Mouse (Mus musculus) midbrain, embryonic 13.5 days (tissue): Measurements from ENCODE around the gene Usp43. TPM values are rescaled to one million over a fixed set of nuclear protein-coding genes. Genes with fewer than 3 reads are reported as not detected.

Experiments
- ATAC-seq: fragments of 200-750 bp; cut with Nextera tagmentation; 2 replicates; pipeline ENCODE4 v1.8.0; 2017; ENCODE audit warnings: mild to moderate bottlenecking, moderate TSS enrichment, moderate library complexity
- H3K27ac ChIP-seq: fragments of 300-500 bp; sonication (generic); 2 replicates; pipeline ENCODE4 v1.5.1; 2015; ENCODE audit warnings: inconsistent platforms, mild to moderate bottlenecking, moderate library complexity
- H3K27me3 ChIP-seq: fragments of 300-500 bp; sonication (generic); 2 replicates; pipeline ENCODE4 v1.6.1; 2015; ENCODE audit warnings: mild to moderate bottlenecking, inconsistent platforms
- H3K36me3 ChIP-seq: fragments of 300-500 bp; sonication (generic); 2 replicates; pipeline ENCODE4 v1.6.1; 2015; ENCODE audit warnings: mild to moderate bottlenecking, inconsistent platforms
- H3K4me1 ChIP-seq: fragments of 300-500 bp; sonication (generic); replicated peaks from 2 replicates; pipeline ENCODE4 v1.6.1; 2015; ENCODE audit warnings: inconsistent platforms
- H3K4me2 ChIP-seq: fragments of 300-500 bp; sonication (generic); replicated peaks from 2 replicates; pipeline ENCODE4 v1.6.1; 2015; ENCODE audit warnings: moderate library complexity, mild to moderate bottlenecking, inconsistent platforms
- H3K4me3 ChIP-seq: fragments of 300-500 bp; sonication (generic); replicated peaks from 2 replicates; pipeline ENCODE4 v1.5.1; 2015; ENCODE audit warnings: mild to moderate bottlenecking, inconsistent platforms
- H3K9ac ChIP-seq: fragments of 300-500 bp; sonication (generic); replicated peaks from 2 replicates; pipeline ENCODE4 v1.6.1; 2015; ENCODE audit warnings: mild to moderate bottlenecking, inconsistent platforms
- H3K9me3 ChIP-seq: fragments of 300-500 bp; sonication (generic); 2 replicates; pipeline ENCODE4 v1.6.1; 2016; ENCODE audit warnings: mild to moderate bottlenecking, inconsistent platforms
- WGBS: fragments of 180-500 bp; shearing (Covaris S2); methylation state at CpG from one replicate; pipeline ENCODE4 v1.1.7; 2015; 5-methylcytosine and 5-hydroxymethylcytosine counted together
- polyA plus RNA-seq: library from polyadenylated mRNA; unstranded; fragments of >200 nt; fragmentation: Nextera tagmentation; extraction: Ambion mirVana; gene quantifications from 2 replicates; pipeline ENCODE4 v1.2.1, GENCODE M21; 2015

Usp43 gene
- polyA plus RNA-seq, 1 experiment from 2014 or later: 0.23 TPM

DNA sequence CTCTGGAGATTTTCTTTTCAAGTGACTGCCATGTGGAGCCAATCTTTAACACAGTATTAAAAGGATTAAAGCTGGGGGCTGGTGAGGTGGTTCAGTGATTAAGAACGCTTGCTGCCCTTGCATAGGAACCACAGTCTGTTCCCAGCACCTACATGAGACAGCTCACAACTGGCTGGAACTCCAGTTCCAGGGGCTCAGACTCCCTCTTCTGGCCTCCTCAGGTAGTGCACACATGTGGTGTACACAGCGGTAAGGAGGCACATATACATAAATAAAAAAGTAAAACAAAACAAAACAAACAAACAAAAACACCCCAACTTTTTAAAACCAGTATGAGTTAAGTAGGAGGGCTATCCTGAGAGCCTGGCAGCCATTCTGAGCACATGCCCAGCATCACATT is 36.0 kb downstream of the Usp43 start:
- 73% methylated on average over 2 of the region's 2 CpGs for WGBS
- ATAC-seq: no peak
- Histone ChIP-seq H3K27me3 (no peaks in the 10 kb centered on the region), H3K9ac (no peak overlapping the region), H3K36me3 (no peaks in the 10 kb centered on the region), H3K4me3 (no peak overlapping the region), H3K4me1 (no peaks in the 10 kb centered on the region), H3K9me3 (no peaks in the 10 kb centered on the region), H3K4me2 (no peak overlapping the region), H3K27ac (no peak overlapping the region)

DNA sequence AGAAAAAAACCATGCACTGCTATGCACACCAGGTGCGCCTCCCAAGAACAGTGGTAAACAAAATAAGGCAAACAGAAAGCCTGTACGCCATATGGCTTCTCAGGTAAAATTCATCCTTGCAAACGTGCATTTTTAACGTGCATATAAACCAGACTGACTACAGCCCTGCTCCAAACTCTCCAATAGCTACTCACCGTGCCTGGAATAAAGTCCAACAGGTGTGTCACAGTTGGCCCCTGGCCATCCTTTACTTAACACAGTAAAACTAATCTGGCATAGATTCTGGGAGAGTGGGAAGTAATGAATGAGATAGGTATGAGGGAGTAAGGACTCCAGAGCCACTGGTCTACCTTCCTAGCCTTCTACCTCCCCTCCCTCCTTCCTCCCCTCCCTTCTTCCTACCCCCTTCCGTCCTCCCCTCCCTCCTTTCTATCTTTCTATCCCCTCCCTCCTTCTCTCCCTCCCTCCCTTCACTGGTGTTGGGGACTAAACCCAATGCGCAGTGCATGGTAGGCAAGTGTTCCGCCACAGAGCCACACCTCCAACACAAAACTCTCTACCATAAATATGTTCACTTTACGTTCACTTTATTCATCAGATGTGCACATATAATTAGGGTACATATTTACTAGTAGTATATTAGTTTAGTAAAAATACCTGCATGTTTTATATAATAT is 56.3 kb downstream of the Usp43 start:
- H3K4me1 ChIP-seq: peaks cover 4% of the 10 kb centered on the region; the same call in 1 of the 2 replicates
- H3K9me3 ChIP-seq: no peaks in the 10 kb centered on the region
- H3K36me3 ChIP-seq: no peaks in the 10 kb centered on the region
- no peak overlapping the region for H3K27ac ChIP-seq
- H3K4me2 ChIP-seq: no peak overlapping the region
- WGBS: 91% methylated on average over 9 of the region's 9 CpGs
- H3K27me3 ChIP-seq: no peaks in the 10 kb centered on the region
- no peak overlapping the region for H3K4me3 ChIP-seq
- no peak overlapping the region for H3K9ac ChIP-seq
- no peak for ATAC-seq

DNA sequence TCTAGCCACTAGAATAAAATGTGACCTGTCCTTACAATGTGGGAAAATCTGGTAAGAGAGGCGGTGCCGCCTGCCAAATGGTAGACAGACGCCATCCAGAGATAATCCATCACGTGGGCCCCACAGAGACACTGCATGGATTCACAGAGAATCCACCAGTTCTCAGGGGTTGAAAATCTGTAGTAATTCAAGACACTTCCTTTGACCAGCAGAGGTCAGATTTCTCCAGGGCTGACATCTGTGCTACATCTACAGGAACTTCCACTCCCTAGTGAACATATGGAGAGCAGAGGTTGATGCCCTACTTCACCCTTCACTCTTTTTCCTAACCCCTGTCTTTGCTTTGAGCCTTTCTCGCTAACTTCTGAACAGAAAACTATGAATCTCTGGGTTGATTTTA is 56.9 kb downstream of the Usp43 start:
- Histone ChIP-seq H3K27ac (no peak overlapping the region), H3K4me3 (no peak overlapping the region), H3K27me3 (no peaks in the 10 kb centered on the region), H3K4me1 (peaks cover 4% of the 10 kb centered on the region; the same call in 1 of the 2 replicates), H3K36me3 (no peaks in the 10 kb centered on the region), H3K9ac (no peak overlapping the region), H3K4me2 (no peak overlapping the region), H3K9me3 (no peaks in the 10 kb centered on the region)
- 81% methylated on average over 5 of the region's 5 CpGs for WGBS
- no peak for ATAC-seq

DNA sequence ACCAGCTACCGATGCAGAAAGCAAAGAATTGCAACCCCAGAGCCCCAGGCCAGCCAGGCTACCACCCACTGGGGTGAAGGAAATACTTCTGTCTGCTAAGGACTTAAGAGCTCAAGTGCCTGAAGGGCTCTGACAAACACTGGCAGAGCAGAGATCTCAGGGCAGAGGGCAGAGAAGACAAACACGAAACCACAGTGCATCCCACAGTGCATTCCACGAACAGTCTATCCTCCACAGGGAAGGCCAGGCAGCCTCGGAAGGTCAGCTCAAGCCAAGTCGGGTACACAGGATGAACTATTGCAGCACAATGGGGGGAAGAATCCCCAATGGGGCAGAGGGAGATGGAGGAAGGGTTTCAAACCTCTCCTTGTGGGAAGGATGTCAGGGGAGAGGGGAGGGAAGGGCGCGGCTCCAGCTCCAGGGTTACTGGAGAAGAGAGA is 60.5 kb downstream of the Usp43 start:
- no peak for ATAC-seq
- H3K4me1 ChIP-seq: peaks cover 4% of the 10 kb centered on the region; the same call in 1 of the 2 replicates
- 13% methylated on average over 7 of the region's 7 CpGs for WGBS
- no peaks in the 10 kb centered on the region for H3K36me3 ChIP-seq
- H3K9me3 ChIP-seq: no peaks in the 10 kb centered on the region
- H3K27ac ChIP-seq: no peak overlapping the region
- no peak overlapping the region for H3K4me2 ChIP-seq
- no peak overlapping the region for H3K4me3 ChIP-seq
- no peak overlapping the region for H3K9ac ChIP-seq
- H3K27me3 ChIP-seq: no peaks in the 10 kb centered on the region

DNA sequence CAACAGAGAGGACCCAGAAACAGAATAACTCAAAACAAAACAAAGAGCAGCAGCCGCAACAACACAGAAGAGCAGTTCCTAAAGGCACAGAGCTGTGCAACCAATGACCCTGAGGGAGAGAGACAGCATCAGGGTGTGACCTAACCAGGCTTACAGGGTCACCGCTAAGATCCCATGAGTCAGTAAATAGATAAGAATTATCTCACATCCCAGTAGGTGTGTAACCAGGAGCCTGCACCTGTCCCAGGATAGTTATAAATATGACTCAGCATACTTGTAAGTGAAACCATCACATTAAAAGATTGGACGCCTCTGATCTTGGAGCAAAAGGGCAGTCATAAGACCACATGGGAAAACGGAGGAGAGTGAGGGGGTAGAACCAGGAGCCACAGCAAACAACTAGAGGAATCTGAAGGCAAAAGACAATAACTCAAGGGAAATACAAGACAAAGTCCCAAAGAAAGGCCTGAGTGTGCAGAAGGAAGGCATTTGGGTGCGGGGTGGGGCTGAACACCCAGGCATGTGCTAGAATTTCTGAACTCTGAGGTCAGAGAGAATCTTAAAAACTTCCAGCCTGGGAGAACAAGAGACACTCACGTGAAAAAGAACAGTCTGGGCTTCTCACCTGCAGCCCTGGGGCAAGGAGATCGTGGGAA is 61.1 kb downstream of the Usp43 start:
- Histone ChIP-seq H3K36me3 (no peaks in the 10 kb centered on the region), H3K4me2 (no peak overlapping the region), H3K4me3 (no peak overlapping the region), H3K27me3 (no peaks in the 10 kb centered on the region), H3K4me1 (peaks cover 4% of the 10 kb centered on the region; the same call in 1 of the 2 replicates), H3K9ac (no peak overlapping the region), H3K27ac (no peak overlapping the region), H3K9me3 (no peaks in the 10 kb centered on the region)
- no peak for ATAC-seq
- WGBS: 49% methylated on average over 7 of the region's 7 CpGs

DNA sequence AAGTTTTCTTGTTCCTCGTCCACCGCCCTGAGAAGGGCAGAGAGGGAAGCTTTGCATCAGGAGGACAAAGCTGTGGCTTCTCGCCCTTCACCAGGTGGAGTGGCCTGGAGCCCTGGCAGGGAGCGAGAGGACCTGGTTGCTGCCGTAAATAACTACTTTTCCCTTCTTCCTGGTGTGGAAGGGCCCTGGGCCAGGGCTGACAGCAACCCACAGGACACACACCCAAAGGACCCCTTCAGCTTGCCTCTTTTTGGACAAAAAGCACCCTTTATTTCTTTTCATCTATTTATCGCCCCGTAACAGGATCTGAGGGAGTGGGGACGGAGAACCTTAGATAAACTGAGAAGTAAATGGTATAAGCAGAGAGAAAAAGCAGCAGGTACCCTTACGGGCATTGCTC is 63.4 kb downstream of the Usp43 start:
- Histone ChIP-seq H3K4me1 (peaks cover 4% of the 10 kb centered on the region; the same call in 1 of the 2 replicates), H3K27ac (no peak overlapping the region), H3K4me2 (no peak overlapping the region), H3K27me3 (no peaks in the 10 kb centered on the region), H3K9me3 (no peaks in the 10 kb centered on the region), H3K4me3 (no peak overlapping the region), H3K36me3 (no peaks in the 10 kb centered on the region), H3K9ac (no peak overlapping the region)
- ATAC-seq: no peak
- 88% methylated on average over 9 of the region's 9 CpGs for WGBS

DNA sequence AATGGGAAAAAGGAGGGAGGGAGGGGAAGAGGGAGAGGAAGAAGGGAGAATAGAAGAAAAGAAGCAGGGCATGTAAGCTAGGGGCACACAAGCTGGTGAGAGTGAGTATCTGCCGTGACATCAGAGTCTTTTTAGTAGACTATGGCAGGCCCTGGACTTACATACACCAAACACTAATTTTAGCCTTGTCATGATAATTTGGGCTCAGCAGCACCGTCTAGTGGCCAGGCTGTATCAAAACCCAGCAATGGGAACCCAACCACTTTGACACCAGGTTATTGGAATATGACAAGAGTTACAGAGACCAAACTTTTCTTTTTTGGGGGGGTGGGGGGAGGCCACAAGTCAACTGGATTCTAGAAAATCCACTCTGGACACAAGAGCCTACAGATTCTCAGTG is 66.9 kb downstream of the Usp43 start:
- H3K9me3 ChIP-seq: no peaks in the 10 kb centered on the region
- H3K27me3 ChIP-seq: no peaks in the 10 kb centered on the region
- no peaks in the 10 kb centered on the region for H3K4me1 ChIP-seq
- no peak overlapping the region for H3K27ac ChIP-seq
- WGBS: 41% methylated on average over 2 of the region's 2 CpGs
- H3K4me2 ChIP-seq: no peak overlapping the region
- H3K9ac ChIP-seq: no peak overlapping the region
- no peak overlapping the region for H3K4me3 ChIP-seq
- H3K36me3 ChIP-seq: no peaks in the 10 kb centered on the region
- no peak for ATAC-seq

DNA sequence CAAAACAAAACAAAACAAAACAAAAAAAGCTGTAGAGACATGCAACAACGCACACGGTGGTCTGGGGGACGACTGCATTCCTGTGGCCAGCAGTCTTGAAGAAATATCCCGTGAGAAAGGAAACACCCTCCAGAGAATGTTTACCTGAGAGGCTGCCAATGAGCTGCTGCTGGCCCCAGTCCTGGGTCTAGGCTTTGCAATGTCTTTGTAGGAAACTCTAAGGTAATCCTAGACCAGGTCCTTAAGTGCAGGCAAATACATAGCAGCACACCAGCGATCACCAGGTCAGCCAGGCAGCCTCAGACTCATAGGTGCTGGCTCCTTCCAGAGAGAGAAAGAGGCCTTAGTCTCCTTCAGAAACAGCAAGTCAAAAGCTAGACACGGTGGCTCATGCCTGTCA is 68.0 kb downstream of the Usp43 start:
- H3K9me3 ChIP-seq: no peaks in the 10 kb centered on the region
- H3K4me3 ChIP-seq: no peak overlapping the region
- H3K9ac ChIP-seq: no peak overlapping the region
- H3K4me1 ChIP-seq: no peaks in the 10 kb centered on the region
- no peaks in the 10 kb centered on the region for H3K27me3 ChIP-seq
- ATAC-seq: no peak
- no peaks in the 10 kb centered on the region for H3K36me3 ChIP-seq
- 64% methylated on average over 6 of the region's 6 CpGs for WGBS
- H3K27ac ChIP-seq: no peak overlapping the region
- no peak overlapping the region for H3K4me2 ChIP-seq

DNA sequence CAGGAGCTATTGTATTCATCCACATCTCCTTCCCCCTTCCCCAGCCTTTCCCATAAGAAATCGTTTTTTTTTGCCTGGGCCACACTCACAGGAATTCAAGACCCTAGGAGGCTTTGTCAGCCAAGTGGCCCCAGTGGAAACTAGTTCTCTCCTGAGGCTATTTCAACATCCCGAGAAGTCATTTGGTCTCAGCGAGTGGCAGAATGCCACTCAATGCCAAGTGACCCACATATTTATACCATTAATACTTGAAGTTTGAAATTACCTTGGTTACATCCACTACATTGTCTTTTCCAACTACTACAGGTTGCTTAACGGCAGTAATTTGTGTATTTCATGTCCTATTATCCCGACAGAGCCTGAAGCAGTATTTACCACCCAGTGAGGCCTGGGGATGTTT is 70.2 kb downstream of the Usp43 start:
- Histone ChIP-seq H3K4me2 (no peak overlapping the region), H3K4me1 (no peaks in the 10 kb centered on the region), H3K36me3 (no peaks in the 10 kb centered on the region), H3K9me3 (no peaks in the 10 kb centered on the region), H3K4me3 (no peak overlapping the region), H3K9ac (no peak overlapping the region), H3K27ac (no peak overlapping the region), H3K27me3 (no peaks in the 10 kb centered on the region)
- 79% methylated on average over 5 of the region's 5 CpGs for WGBS
- no peak for ATAC-seq

DNA sequence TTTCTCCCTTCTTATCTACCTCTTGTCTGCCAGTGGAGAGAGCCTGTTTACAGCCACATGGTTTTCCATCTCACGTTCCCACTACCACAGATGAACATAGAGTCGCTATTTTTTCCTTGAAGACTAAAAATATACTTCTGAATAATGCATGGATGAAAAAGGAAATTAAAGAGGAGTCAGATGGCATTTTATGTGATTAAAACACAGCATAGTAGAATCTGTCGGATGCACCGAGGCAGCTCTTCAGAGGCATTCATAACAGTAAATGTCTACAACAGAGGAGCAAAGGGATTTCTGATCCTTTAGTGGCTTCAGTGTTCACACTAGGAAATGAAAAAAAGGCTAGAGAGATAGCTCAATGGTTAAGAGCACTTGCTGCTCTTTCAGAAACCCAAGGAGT is 76.8 kb downstream of the Usp43 start:
- no peak overlapping the region for H3K27ac ChIP-seq
- H3K36me3 ChIP-seq: no peaks in the 10 kb centered on the region
- no peaks in the 10 kb centered on the region for H3K4me1 ChIP-seq
- no peak overlapping the region for H3K4me2 ChIP-seq
- H3K27me3 ChIP-seq: no peaks in the 10 kb centered on the region
- no peak overlapping the region for H3K4me3 ChIP-seq
- no peak for ATAC-seq
- 85% methylated on average over 4 of the region's 4 CpGs for WGBS
- H3K9me3 ChIP-seq: no peaks in the 10 kb centered on the region
- no peak overlapping the region for H3K9ac ChIP-seq

DNA sequence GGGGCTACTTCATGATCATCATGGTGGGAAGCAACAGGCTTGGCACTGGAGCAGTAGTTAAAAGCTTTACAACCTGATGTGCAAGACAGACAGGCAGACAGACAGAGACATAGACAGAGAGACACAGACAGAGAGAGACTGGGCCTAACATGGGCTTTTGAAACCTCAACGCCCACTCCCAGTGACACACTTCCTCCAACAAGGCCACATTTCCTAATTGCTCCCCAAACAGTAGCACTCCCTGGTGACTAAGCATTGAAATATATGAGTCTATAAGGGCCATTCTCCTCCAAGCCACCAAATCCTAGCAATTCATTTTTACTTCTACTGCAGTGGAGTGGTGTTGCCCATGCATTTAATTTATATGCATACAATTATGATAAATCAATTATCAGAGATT is 82.1 kb downstream of the Usp43 start:
- Histone ChIP-seq H3K27ac (no peak overlapping the region), H3K9ac (no peak overlapping the region), H3K4me2 (no peak overlapping the region), H3K27me3 (no peaks in the 10 kb centered on the region), H3K4me3 (no peak overlapping the region), H3K9me3 (no peaks in the 10 kb centered on the region), H3K36me3 (no peaks in the 10 kb centered on the region), H3K4me1 (no peaks in the 10 kb centered on the region)
- 90% methylated on average over 1 of the region's 1 CpGs for WGBS
- no peak for ATAC-seq

DNA sequence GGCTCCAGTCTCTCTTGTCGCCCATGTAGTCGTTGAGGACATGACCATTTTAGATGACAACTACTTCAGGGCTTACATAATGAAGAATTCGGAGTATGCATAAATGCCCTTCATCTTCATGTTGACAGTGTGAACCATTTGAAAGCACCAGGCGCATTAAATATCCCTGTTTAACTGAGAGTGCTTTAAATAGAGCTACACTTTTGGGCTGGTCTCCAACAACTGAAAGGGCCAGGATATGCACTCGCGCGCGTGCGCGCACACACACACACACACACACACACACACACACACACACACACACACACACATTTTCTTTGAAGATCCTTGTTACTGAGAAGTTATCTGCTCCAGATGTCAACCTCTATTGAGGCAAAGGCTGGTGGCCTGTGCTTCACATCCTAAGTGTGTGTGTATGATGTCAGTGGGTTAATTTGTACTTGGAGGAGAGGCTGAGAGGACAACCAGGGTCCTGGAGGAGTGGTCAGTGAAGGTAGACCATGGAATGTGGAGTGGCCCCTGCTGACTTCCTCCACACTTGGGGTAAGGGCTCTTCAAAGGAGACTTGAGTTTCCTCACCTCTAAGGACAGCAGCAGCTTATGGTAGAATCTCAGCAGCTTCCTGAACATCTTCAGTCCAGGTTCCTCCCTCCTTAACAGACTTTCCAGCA is 86.4 kb downstream of the Usp43 start:
- Histone ChIP-seq H3K27ac (no peak overlapping the region), H3K9ac (no peak overlapping the region), H3K4me3 (no peak overlapping the region), H3K36me3 (no peaks in the 10 kb centered on the region), H3K4me1 (no peaks in the 10 kb centered on the region), H3K4me2 (no peak overlapping the region), H3K9me3 (no peaks in the 10 kb centered on the region), H3K27me3 (no peaks in the 10 kb centered on the region)
- ATAC-seq: no peak
- WGBS: 92% methylated on average over 10 of the region's 10 CpGs
